Mouse (Mus musculus) stomach, embryonic 15.5 days (tissue): ENCODE data around the gene Lmnb2. TPM values are rescaled to one million over a fixed set of nuclear protein-coding genes. Genes with fewer than 3 reads are reported as not detected.

ENCODE experiments used
- ATAC-seq: fragments of 200-750 bp; cut with Nextera tagmentation; 2 replicates; pipeline ENCODE4 v1.8.0; 2017; ENCODE audit warnings: low read depth, moderate number of reproducible peaks, moderate TSS enrichment; ENCODE audit not compliant: insufficient read depth, low FRiP score
- H3K27ac ChIP-seq: fragments of 300-500 bp; sonication (generic); 2 replicates; pipeline ENCODE4 v1.5.1; 2015; ENCODE audit warnings: mild to moderate bottlenecking, inconsistent platforms
- H3K27me3 ChIP-seq: fragments of 300-500 bp; sonication (generic); replicated peaks from 2 replicates; pipeline ENCODE4 v1.6.1; 2015; ENCODE audit warnings: inconsistent platforms
- H3K36me3 ChIP-seq: fragments of 300-500 bp; sonication (generic); 2 replicates; pipeline ENCODE4 v1.6.1; 2015; ENCODE audit warnings: inconsistent platforms
- H3K4me1 ChIP-seq: fragments of 300-500 bp; sonication (generic); 2 replicates; pipeline ENCODE4 v1.6.1; 2015; ENCODE audit warnings: inconsistent platforms
- H3K4me2 ChIP-seq: fragments of 300-500 bp; sonication (generic); 2 replicates; pipeline ENCODE4 v1.6.1; 2015; ENCODE audit warnings: mild to moderate bottlenecking, inconsistent platforms
- H3K4me3 ChIP-seq: fragments of 300-500 bp; sonication (generic); replicated peaks from 2 replicates; pipeline ENCODE4 v1.5.1; 2015; ENCODE audit warnings: inconsistent platforms
- H3K9ac ChIP-seq: fragments of 300-500 bp; sonication (generic); 2 replicates; pipeline ENCODE4 v1.6.1; 2015; ENCODE audit warnings: inconsistent platforms
- H3K9me3 ChIP-seq: fragments of 300-500 bp; sonication (generic); 2 replicates; pipeline ENCODE4 v1.6.1; 2016; ENCODE audit warnings: inconsistent platforms
- WGBS: fragments of 180-500 bp; shearing (Covaris S2); methylation state at CpG from one replicate; pipeline ENCODE4 v1.1.7; 2015; 5-methylcytosine and 5-hydroxymethylcytosine counted together
- polyA plus RNA-seq: library from polyadenylated mRNA; unstranded; fragments of >200 nt; fragmentation: Nextera tagmentation; extraction: Ambion mirVana; gene quantifications from 2 replicates; pipeline ENCODE4 v1.2.1, GENCODE M21; 2015

Gene Lmnb2
- polyA plus RNA-seq, 1 experiment from 2014 or later: 38.1 TPM

- Histone ChIP-seq H3K9me3 (no peaks in the 10 kb centered on the region), H3K27me3 (peaks cover 3% of the 10 kb centered on the region; the same call in 1 of the 2 replicates), H3K4me2 (peak overlapping the region; percentile 95), H3K9ac (no peak overlapping the region), H3K4me3 (no peak overlapping the region), H3K27ac (peak overlapping the region; percentile 62; the same call in 1 of the 2 replicates), H3K4me1 (peaks cover 83% of the 10 kb centered on the region), H3K36me3 (no peaks in the 10 kb centered on the region)
- ATAC-seq: no peak
- WGBS: 53% methylated on average over 14 of the region's 14 CpGs
These were observed 16.3 kb upstream of the Lmnb2 start for GRCm38 (mm10) chr10:80934136-80934985.

- no peak overlapping the region for H3K9ac ChIP-seq
- peak overlapping the region; percentile 67 for H3K27ac ChIP-seq
- ATAC-seq: no peak
- peak overlapping the region; percentile 95 for H3K4me2 ChIP-seq
- WGBS: 3% methylated on average over 21 of the region's 21 CpGs
- no peaks in the 10 kb centered on the region for H3K9me3 ChIP-seq
- peaks cover 3% of the 10 kb centered on the region; the same call in 1 of the 2 replicates for H3K27me3 ChIP-seq
- H3K36me3 ChIP-seq: no peaks in the 10 kb centered on the region
- H3K4me3 ChIP-seq: peak overlapping the region; percentile 15; the same call in 1 of the 2 replicates
- peaks cover 79% of the 10 kb centered on the region for H3K4me1 ChIP-seq
These were observed 15.5 kb upstream of the Lmnb2 start for GRCm38 (mm10) chr10:80933421-80933979.

GRCm38 (mm10) chr10:80932700-80933420 is 14.8 kb upstream of the Lmnb2 start:
- peak overlapping the region; percentile 95 for H3K4me2 ChIP-seq
- ATAC-seq: no peak
- peak overlapping the region; percentile 67 for H3K27ac ChIP-seq
- H3K9me3 ChIP-seq: no peaks in the 10 kb centered on the region
- peak overlapping the region; percentile 67 for H3K4me3 ChIP-seq
- H3K9ac ChIP-seq: no peak overlapping the region
- H3K4me1 ChIP-seq: peaks cover 73% of the 10 kb centered on the region
- WGBS: 2% methylated on average over 17 of the region's 17 CpGs
- H3K27me3 ChIP-seq: peaks cover 3% of the 10 kb centered on the region; the same call in 1 of the 2 replicates
- no peaks in the 10 kb centered on the region for H3K36me3 ChIP-seq

GRCm38 (mm10) chr10:80932206-80932605 is 14.2 kb upstream of the Lmnb2 start:
- H3K27ac ChIP-seq: peak overlapping the region; percentile 67; the same call in 1 of the 2 replicates

GRCm38 (mm10) chr10:80931695-80932094 is 13.7 kb upstream of the Lmnb2 start:
- H3K9ac ChIP-seq: no peak overlapping the region
- 8% methylated on average over 26 of the region's 26 CpGs for WGBS
- no peaks in the 10 kb centered on the region for H3K9me3 ChIP-seq
- peak overlapping the region; percentile 95 for H3K4me2 ChIP-seq
- peak overlapping the region; percentile 67 for H3K4me3 ChIP-seq
- peaks cover 3% of the 10 kb centered on the region; the same call in 1 of the 2 replicates for H3K27me3 ChIP-seq
- H3K4me1 ChIP-seq: peaks cover 61% of the 10 kb centered on the region
- H3K27ac ChIP-seq: no peak overlapping the region
- no peaks in the 10 kb centered on the region for H3K36me3 ChIP-seq
- ATAC-seq: no peak

More at GRCm38 (mm10) chr10:80932206-80932605, 14.2 kb upstream of the Lmnb2 start:
- H3K4me3 ChIP-seq: peak overlapping the region; percentile 67
- peaks cover 66% of the 10 kb centered on the region for H3K4me1 ChIP-seq
- no peaks in the 10 kb centered on the region for H3K36me3 ChIP-seq
- H3K27me3 ChIP-seq: peaks cover 3% of the 10 kb centered on the region; the same call in 1 of the 2 replicates
- no peak for ATAC-seq
- peak overlapping the region; percentile 95 for H3K4me2 ChIP-seq
- no peak overlapping the region for H3K9ac ChIP-seq
- H3K9me3 ChIP-seq: no peaks in the 10 kb centered on the region
- 3% methylated on average over 20 of the region's 20 CpGs for WGBS

GRCm38 (mm10) chr10:80931153-80931671 is 13.2 kb upstream of the Lmnb2 start:
- Histone ChIP-seq H3K4me2 (peak overlapping the region; percentile 95), H3K36me3 (no peaks in the 10 kb centered on the region), H3K9me3 (no peaks in the 10 kb centered on the region), H3K4me3 (peak overlapping the region; percentile 67), H3K4me1 (peaks cover 56% of the 10 kb centered on the region), H3K27ac (no peak overlapping the region), H3K9ac (peak overlapping the region; percentile 76; the same call in 1 of the 2 replicates), H3K27me3 (peaks cover 3% of the 10 kb centered on the region; the same call in 1 of the 2 replicates)
- WGBS: 18% methylated on average over 10 of the region's 14 CpGs
- no peak for ATAC-seq

GRCm38 (mm10) chr10:80930361-80931152 is 12.5 kb upstream of the Lmnb2 start:
- Histone ChIP-seq H3K27me3 (peaks cover 3% of the 10 kb centered on the region; the same call in 1 of the 2 replicates), H3K36me3 (no peaks in the 10 kb centered on the region), H3K4me2 (peak overlapping the region; percentile 95), H3K9ac (peak overlapping the region; percentile 76), H3K4me3 (peak overlapping the region; percentile 67), H3K27ac (peak overlapping the region; percentile 63; the same call in 1 of the 2 replicates), H3K4me1 (peaks cover 49% of the 10 kb centered on the region), H3K9me3 (no peaks in the 10 kb centered on the region)
- WGBS: 1% methylated on average over 45 of the region's 45 CpGs
- ATAC-seq: no peak

GRCm38 (mm10) chr10:80929299-80930226 is 11.5 kb upstream of the Lmnb2 start, which contains the start of gene Gadd45b:
Gadd45b (plus strand) TSS chr10:80930073.
- Histone ChIP-seq H3K4me1 (peaks cover 45% of the 10 kb centered on the region), H3K27ac (peak within 1 kb of the TSS; percentile 93), H3K4me2 (peak within 1 kb of the TSS; percentile 95), H3K4me3 (peak within 1 kb of the TSS; percentile 67), H3K9ac (peak within 1 kb of the TSS; percentile 76), H3K27me3 (peaks cover 3% of the 10 kb centered on the region; the same call in 1 of the 2 replicates), H3K9me3 (no peaks in the 10 kb centered on the region), H3K36me3 (no peaks in the 10 kb centered on the region)
- ATAC-seq: peak; percentile 89
- WGBS: under 1% methylated on average over 56 of the region's 56 CpGs

- Histone ChIP-seq H3K4me2 (peak overlapping the region; percentile 82), H3K9me3 (no peaks in the 10 kb centered on the region), H3K27me3 (peaks cover 3% of the 10 kb centered on the region; the same call in 1 of the 2 replicates), H3K4me1 (peaks cover 42% of the 10 kb centered on the region), H3K9ac (peak overlapping the region; percentile 66), H3K27ac (peak overlapping the region; percentile 93), H3K36me3 (no peaks in the 10 kb centered on the region), H3K4me3 (peak overlapping the region; percentile 63)
- WGBS: under 1% methylated on average over 48 of the region's 48 CpGs
- ATAC-seq: peak; percentile 34; the same call in 1 of the 2 replicates
These were observed 10.7 kb upstream of the Lmnb2 start for GRCm38 (mm10) chr10:80928586-80929298.
